Mouse (Mus musculus) bone marrow macrophage, adult 2 months (primary cell): ENCODE measurements at regions not wholly inside any gene's neighbourhood (a gene's known extent, or its start where the extent isn't known, plus 50 kb on each side); places are given as distances from the start of the nearest gene placed in this dataset.

Source experiments
- CTCF ChIP-seq: IDR thresholded peaks from 2 replicates; pipeline ENCODE4 v1.5.1; 2012; ENCODE audit warnings: low read depth, mild to moderate bottlenecking, low read length, moderate library complexity
- POLR2A ChIP-seq: IDR thresholded peaks from 2 replicates; pipeline ENCODE4 v1.6.1; 2012; ENCODE audit warnings: mild to moderate bottlenecking, low read depth, low read length, borderline replicate concordance

- TF ChIP-seq CTCF (no peak), POLR2A (no peak)
Observed at GRCm38 (mm10) chr1:186015831-186016561, 101.1 kb downstream of the Lyplal1 start.
